ENCODE assay signal across 17 mouse cellular contexts in genomic region chr15:44868537-44868936, GRCm38 (mm10).
"Had no signal": no experiment of that assay in that cellular context is flagged by ENCODE, and none has a peak within 500 bp of the region (broad histone marks: within the 10 kb centered on the region; RNA-seq: fewer than 3 reads in every experiment).

No protein-coding gene starts in this region.

- H3K4me1 ChIP-seq: kidney, embryonic 15.5 days; limb, embryonic 12.5 days; limb, embryonic 15.5 days; midbrain, embryonic 13.5 days; stomach, embryonic 15.5 days had no signal

- H3K9me3 ChIP-seq: kidney, embryonic 15.5 days; limb, embryonic 12.5 days; limb, embryonic 15.5 days; midbrain, embryonic 13.5 days; stomach, embryonic 15.5 days had no signal

- H3K4me2 ChIP-seq: kidney, embryonic 15.5 days; limb, embryonic 12.5 days; limb, embryonic 15.5 days; liver, embryonic 11.5 days; lung, embryonic 14.5 days; midbrain, embryonic 13.5 days; stomach, embryonic 15.5 days had no signal

- H3K36me3 ChIP-seq: kidney, embryonic 15.5 days; limb, embryonic 12.5 days; limb, embryonic 15.5 days; midbrain, embryonic 13.5 days; stomach, embryonic 15.5 days had no signal

- H3K9ac ChIP-seq: kidney, embryonic 15.5 days; limb, embryonic 12.5 days; limb, embryonic 15.5 days; liver, embryonic 14.5 days; liver, postnatal 0 days; lung, embryonic 14.5 days; midbrain, embryonic 13.5 days; stomach, embryonic 15.5 days had no signal

- DNase-seq: kidney, adult 8-10 months; kidney, postnatal 10 days; kidney, postnatal 36 days; left cerebral cortex, postnatal 4 days; liver, postnatal 0 days; lung, embryonic 14.5 days; right cerebral cortex, postnatal 14 days; right cerebral cortex, postnatal 4 days; thymus, postnatal 25 days had no signal

- H3K27ac ChIP-seq: kidney, embryonic 15.5 days; limb, embryonic 12.5 days; limb, embryonic 15.5 days; liver, embryonic 14.5 days; macrophage; midbrain, embryonic 13.5 days; stomach, embryonic 15.5 days had no signal

- H3K27me3 ChIP-seq: kidney, embryonic 15.5 days; limb, embryonic 12.5 days; limb, embryonic 15.5 days; midbrain, embryonic 13.5 days; stomach, embryonic 15.5 days had no signal

- H3K4me3 ChIP-seq: kidney, embryonic 15.5 days; limb, embryonic 12.5 days; limb, embryonic 15.5 days; midbrain, embryonic 13.5 days; stomach, embryonic 15.5 days had no signal
